Mouse (Mus musculus): ENCODE measurements around the gene Ccin. TPM values are rescaled to one million over a fixed set of nuclear protein-coding genes. Genes with fewer than 3 reads are reported as not detected.
A peak's percentile ranks its signal among the peaks of the same experiment; 100 is the strongest.

The Ccin gene
- polyA plus RNA-seq, 1 experiment from 2014 or later, result not detected

GRCm38 (mm10) chr4:43976223-43976740, 7.0 kb upstream of the Ccin start:
- peaks cover 70% of the 10 kb centered on the region for H3K4me1 ChIP-seq (replicated peaks)
- DNase-seq, result no peak
- H3K36me3 ChIP-seq, result peaks cover 10% of the 10 kb centered on the region
- no peak overlapping the region for H3K4me3 ChIP-seq (replicated peaks)
- no peaks in the 10 kb centered on the region for H3K9me3 ChIP-seq (replicated peaks)
- H3K9ac ChIP-seq, result no peak overlapping the region
- no peak overlapping the region for H3K4me2 ChIP-seq
- 78% methylated on average over 6 of the region's 6 CpGs for WGBS (ENCODE audit: insufficient replicate concordance)
- no peaks in the 10 kb centered on the region for H3K27me3 ChIP-seq
- ATAC-seq (ENCODE audit: low read depth), result no peak
- H3K27ac ChIP-seq, result no peak overlapping the region; the same call in 1 of the 2 replicates

DNA sequence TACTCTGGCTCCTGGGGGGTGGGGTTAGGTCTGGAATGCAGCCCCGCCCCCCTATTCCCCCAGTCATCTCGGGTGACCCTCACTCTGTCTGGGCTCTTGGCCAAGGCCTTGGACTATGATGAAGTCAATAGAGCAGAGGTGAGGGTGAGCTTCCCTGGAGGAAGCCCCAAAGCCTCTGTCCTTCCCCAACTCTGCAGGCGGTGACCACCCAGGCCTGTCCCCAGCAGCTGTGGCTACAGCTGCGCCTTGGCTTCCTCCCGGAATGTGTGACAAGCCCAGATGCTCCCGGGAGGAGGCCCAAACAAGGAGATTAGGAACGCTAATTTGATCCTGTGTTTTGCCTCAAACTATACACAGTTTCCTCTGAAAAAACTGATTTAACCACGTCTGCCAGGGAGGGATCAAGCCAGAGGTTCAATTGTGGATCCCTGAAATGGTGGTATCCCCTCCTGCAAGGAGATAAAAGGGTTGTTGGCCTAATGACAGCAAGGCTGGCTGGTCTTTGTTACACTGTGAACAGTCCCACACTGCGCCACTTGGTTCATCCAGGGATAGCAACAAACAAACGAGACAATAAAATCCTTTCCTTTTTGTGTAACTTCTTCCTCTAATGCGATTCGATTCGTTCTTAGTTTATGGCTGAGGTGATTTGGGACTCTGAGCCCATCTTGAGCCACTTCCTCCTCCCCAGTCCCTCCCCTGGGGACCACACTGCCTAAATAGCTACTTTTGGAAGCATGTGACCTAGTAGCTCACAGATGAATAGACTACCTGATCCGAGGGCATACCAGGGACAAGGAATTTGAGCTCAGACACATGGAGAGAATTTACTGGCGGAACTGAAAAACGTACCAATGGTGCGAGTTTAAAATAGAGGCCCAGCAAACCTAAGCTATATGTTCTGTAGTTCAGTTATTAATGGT, 4.5 kb upstream of the Ccin start:
- Histone ChIP-seq H3K4me1 (replicated peaks) (peaks cover 61% of the 10 kb centered on the region), H3K27ac (0 out of 2 replicates have a peak overlapping the region, but pooled peaks have one; percentile 20), H3K4me3 (replicated peaks) (no peak overlapping the region), H3K9me3 (replicated peaks) (no peaks in the 10 kb centered on the region), H3K4me2 (no peak overlapping the region), H3K36me3 (peaks cover 10% of the 10 kb centered on the region), H3K9ac (no peak overlapping the region), H3K27me3 (no peaks in the 10 kb centered on the region)
- WGBS (ENCODE audit: insufficient replicate concordance), result 54% methylated on average over 17 of the region's 17 CpGs
- ATAC-seq (ENCODE audit: low read depth) (no peak), DNase-seq (no peak)

DNA sequence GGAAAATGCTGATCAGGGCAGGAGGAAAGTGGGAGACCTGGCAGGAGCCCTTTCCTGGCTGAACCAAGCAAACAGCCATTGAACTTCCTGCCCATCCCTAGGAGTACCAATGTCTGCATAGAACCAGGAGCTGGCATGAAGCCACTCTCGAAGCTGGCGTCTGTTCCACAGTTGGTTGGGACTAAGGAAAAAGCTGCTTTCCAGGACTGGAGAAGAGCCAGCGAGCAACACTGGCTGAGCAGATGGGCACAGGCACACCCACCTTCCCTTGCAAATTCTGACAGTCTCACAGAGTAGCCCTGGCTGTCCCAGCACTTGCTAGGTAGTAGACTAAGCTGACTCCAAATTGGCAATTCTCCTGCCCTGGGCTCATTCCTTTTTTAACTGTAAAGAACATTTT, 3.5 kb upstream of the Ccin start:
- no peak for DNase-seq
- Histone ChIP-seq H3K4me2 (no peak overlapping the region), H3K36me3 (peaks cover 10% of the 10 kb centered on the region), H3K9ac (no peak overlapping the region), H3K27me3 (no peaks in the 10 kb centered on the region), H3K27ac (no peak overlapping the region), H3K4me3 (replicated peaks) (no peak overlapping the region), H3K9me3 (replicated peaks) (no peaks in the 10 kb centered on the region), H3K4me1 (replicated peaks) (peaks cover 51% of the 10 kb centered on the region)
- 79% methylated on average over 3 of the region's 3 CpGs for WGBS (ENCODE audit: insufficient replicate concordance)
- ATAC-seq (ENCODE audit: low read depth), result no peak

- no peaks in the 10 kb centered on the region for H3K9me3 ChIP-seq (replicated peaks)
- no peak for DNase-seq
- no peak overlapping the region for H3K4me2 ChIP-seq
- 72% methylated on average over 4 of the region's 4 CpGs for WGBS (ENCODE audit: insufficient replicate concordance)
- no peak overlapping the region for H3K4me3 ChIP-seq (replicated peaks)
- no peaks in the 10 kb centered on the region for H3K27me3 ChIP-seq
- H3K9ac ChIP-seq, result no peak overlapping the region
- peaks cover 10% of the 10 kb centered on the region for H3K36me3 ChIP-seq
- ATAC-seq (ENCODE audit: low read depth), result no peak
- H3K27ac ChIP-seq, result no peak overlapping the region
- peaks cover 46% of the 10 kb centered on the region for H3K4me1 ChIP-seq (replicated peaks)
These were observed 3.0 kb upstream of the Ccin start for GRCm38 (mm10) chr4:43980236-43980635.

DNA sequence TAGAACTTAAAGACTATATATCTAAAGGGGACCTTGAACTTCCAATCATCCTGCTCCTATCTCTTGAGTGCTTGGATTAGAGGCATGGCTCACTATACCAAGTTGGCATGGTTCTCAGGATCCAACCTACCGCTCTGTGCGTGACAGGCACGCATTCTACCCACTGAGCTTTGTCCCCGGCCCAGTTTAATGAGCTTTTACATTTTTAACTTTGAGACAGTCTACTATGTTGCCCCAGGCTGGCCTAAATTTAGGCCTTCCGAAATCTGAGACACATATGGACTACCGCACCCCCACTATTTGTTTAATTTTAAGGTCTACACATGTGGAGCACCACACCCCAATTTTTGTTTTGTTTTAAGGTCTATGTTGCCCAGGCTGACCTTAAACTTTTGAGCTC, 2.4 kb upstream of the Ccin start:
- Histone ChIP-seq H3K9me3 (replicated peaks) (no peaks in the 10 kb centered on the region), H3K36me3 (peaks cover 10% of the 10 kb centered on the region), H3K4me2 (no peak overlapping the region), H3K4me3 (replicated peaks) (no peak overlapping the region), H3K9ac (no peak overlapping the region), H3K27me3 (no peaks in the 10 kb centered on the region), H3K4me1 (replicated peaks) (peaks cover 45% of the 10 kb centered on the region), H3K27ac (no peak overlapping the region)
- no peak for DNase-seq
- no peak for ATAC-seq (ENCODE audit: low read depth)
- 87% methylated on average over 6 of the region's 6 CpGs for WGBS (ENCODE audit: insufficient replicate concordance)

DNA sequence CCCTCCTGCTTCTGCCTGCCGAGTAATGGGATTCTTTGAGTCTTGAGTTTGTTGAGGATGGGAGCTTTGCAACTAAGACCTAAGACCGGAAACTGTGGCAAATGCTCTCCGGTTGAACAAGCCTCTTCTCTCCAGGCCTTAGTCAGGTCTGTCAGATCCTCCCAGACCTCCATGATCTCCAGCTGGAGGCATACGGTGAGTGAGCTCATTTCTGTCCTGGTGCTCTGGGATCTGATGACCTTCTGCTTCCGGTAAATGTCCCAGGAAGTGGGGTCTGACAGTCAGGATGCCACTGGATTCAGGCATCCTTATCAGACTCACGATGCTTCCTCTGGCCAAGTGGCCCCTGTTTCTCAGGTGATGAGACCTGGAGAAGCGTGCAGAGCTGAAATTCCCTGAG, 2.0 kb upstream of the Ccin start:
- DNase-seq (no peak), ATAC-seq (ENCODE audit: low read depth) (no peak)
- 65% methylated on average over 7 of the region's 7 CpGs for whole genome bisulfite sequencing (ENCODE audit: insufficient replicate concordance)
- H3K27ac ChIP-seq, result no peak overlapping the region; the same call in 1 of the 2 replicates
- peaks cover 41% of the 10 kb centered on the region for H3K4me1 ChIP-seq (replicated peaks)
- no peak overlapping the region for H3K4me2 ChIP-seq
- no peaks in the 10 kb centered on the region for H3K9me3 ChIP-seq (replicated peaks)
- H3K27me3 ChIP-seq, result no peaks in the 10 kb centered on the region
- no peak overlapping the region for H3K9ac ChIP-seq
- H3K36me3 ChIP-seq, result peaks cover 10% of the 10 kb centered on the region
- H3K4me3 ChIP-seq (replicated peaks), result no peak overlapping the region

DNA sequence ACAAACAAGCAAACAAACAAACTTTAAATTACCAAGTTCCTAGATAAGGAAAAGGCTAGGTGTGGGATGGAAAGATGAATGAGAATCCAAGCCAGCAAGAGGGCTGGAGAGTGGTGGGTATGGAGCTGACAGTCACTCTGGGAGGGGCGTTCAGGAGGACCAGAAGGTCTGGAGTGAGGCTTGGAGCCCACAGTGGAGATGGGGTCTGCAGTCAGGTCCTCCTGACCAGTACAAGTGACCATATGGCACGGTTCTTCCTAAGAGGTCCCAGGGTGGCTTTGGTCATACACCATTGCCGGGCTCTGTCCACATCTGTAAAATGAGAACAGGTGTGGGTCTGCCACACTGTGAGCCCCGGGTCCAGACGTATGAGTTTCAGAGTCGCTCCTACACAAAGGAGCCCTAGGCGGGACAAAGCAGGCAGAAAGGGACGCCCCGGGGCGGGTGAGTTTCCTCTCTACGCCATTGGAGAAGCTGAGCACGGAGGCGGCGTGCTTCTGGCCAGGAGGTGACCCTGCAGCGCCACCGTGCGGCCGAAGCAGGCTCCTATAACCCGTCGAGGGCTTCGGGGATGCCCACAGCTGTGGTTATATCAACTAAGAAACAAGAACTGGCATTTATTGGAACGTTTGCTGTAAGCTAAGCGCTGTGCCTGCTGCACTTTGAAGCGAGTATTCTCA, 1.1 kb upstream of the Ccin start:
- Histone ChIP-seq H3K36me3 (peaks cover 9% of the 10 kb centered on the region), H3K27ac (peak overlapping the region; percentile 62), H3K4me3 (replicated peaks) (peak overlapping the region; percentile 43), H3K4me2 (peak overlapping the region; percentile 69), H3K9me3 (replicated peaks) (no peaks in the 10 kb centered on the region), H3K27me3 (no peaks in the 10 kb centered on the region), H3K4me1 (replicated peaks) (peaks cover 36% of the 10 kb centered on the region), H3K9ac (peak overlapping the region; percentile 71)
- 2% methylated on average over 24 of the region's 24 CpGs for whole genome bisulfite sequencing (ENCODE audit: insufficient replicate concordance)
- ATAC-seq (ENCODE audit: low read depth) (peak; percentile 90), DNase-seq (peak; percentile 85)

DNA sequence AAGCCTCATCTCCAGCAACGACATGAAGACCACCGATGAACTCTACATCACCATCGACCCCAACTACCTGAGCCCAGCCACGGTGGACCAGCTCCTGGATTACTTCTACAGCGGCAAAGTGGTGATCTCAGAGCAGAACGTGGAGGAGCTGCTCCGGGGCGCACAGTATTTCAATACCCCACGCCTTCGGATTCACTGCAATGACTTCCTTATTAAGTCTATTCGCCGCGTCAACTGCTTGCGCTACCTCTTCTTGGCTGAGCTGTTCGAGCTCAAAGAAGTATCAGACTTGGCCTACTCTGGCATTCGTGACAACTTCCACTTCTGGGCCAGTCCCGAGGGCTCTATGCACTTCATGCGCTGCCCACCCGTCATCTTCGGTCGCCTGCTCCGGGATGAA, 473 bp downstream of the Ccin start:
- no peak for DNase-seq
- Histone ChIP-seq H3K4me3 (replicated peaks) (no peak overlapping the region), H3K9ac (no peak overlapping the region), H3K4me1 (replicated peaks) (peaks cover 25% of the 10 kb centered on the region), H3K4me2 (no peak overlapping the region), H3K27ac (no peak overlapping the region), H3K27me3 (no peaks in the 10 kb centered on the region), H3K36me3 (no peaks in the 10 kb centered on the region), H3K9me3 (replicated peaks) (no peaks in the 10 kb centered on the region)
- WGBS (ENCODE audit: insufficient replicate concordance), result 86% methylated on average over 22 of the region's 22 CpGs
- no peak for ATAC-seq (ENCODE audit: low read depth)

DNA sequence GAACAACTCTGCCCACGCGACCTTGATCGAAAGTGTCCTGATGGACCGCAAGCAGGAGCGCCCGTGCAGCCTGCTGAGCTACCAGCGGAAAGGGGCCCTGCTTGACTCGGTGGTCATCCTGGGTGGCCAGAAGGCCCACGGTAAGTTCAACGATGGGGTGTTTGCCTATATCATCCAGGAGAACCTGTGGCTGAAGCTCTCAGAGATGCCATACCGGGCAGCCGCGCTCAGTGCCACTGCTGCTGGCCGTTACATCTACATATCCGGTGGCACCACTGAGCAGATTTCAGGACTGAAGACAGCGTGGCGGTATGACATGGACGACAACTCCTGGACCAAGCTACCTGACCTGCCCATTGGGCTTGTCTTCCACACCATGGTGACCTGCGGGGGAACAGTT, 1.0 kb downstream of the Ccin start:
- no peaks in the 10 kb centered on the region for H3K36me3 ChIP-seq
- ATAC-seq (ENCODE audit: low read depth) (no peak), DNase-seq (no peak)
- no peaks in the 10 kb centered on the region for H3K9me3 ChIP-seq (replicated peaks)
- H3K4me1 ChIP-seq (replicated peaks), result peaks cover 22% of the 10 kb centered on the region
- H3K27ac ChIP-seq, result no peak overlapping the region
- no peak overlapping the region for H3K4me3 ChIP-seq (replicated peaks)
- no peak overlapping the region for H3K4me2 ChIP-seq
- H3K27me3 ChIP-seq, result no peaks in the 10 kb centered on the region
- H3K9ac ChIP-seq, result no peak overlapping the region
- 86% methylated on average over 19 of the region's 19 CpGs for WGBS (ENCODE audit: insufficient replicate concordance)

- ATAC-seq (ENCODE audit: low read depth) (no peak), DNase-seq (no peak)
- no peaks in the 10 kb centered on the region for H3K36me3 ChIP-seq
- H3K27me3 ChIP-seq, result no peaks in the 10 kb centered on the region
- H3K9me3 ChIP-seq (replicated peaks), result no peaks in the 10 kb centered on the region
- no peak overlapping the region for H3K27ac ChIP-seq
- no peaks in the 10 kb centered on the region for H3K4me1 ChIP-seq (replicated peaks)
- H3K9ac ChIP-seq, result no peak overlapping the region
- H3K4me2 ChIP-seq, result no peak overlapping the region
- no peak overlapping the region for H3K4me3 ChIP-seq (replicated peaks)
- WGBS (ENCODE audit: insufficient replicate concordance), result 67% methylated on average over 3 of the region's 3 CpGs
These were observed 5.7 kb downstream of the Ccin start for GRCm38 (mm10) chr4:43988976-43989375.

DNA sequence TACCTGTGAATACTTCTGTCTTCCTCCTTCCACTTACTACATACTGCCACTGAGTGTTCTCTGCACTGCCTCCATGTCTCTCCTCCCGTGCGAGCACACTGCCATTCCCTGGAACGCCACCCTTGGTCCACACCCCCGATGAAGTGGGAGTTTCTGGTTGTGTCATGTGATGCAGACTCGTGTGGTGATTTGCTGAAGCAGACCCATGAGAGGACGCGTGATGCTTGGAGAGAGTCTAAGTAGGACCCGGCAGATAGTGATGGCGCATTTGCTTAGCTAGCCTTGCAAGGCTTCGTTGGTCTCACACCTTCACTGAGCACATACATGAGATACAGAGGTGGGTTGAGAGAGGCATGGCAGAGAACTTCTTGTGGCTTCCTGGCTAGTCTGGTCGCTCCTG, 9.8 kb downstream of the Ccin start:
- DNase-seq (no peak), ATAC-seq (ENCODE audit: low read depth) (no peak)
- Histone ChIP-seq H3K36me3 (no peaks in the 10 kb centered on the region), H3K27ac (no peak overlapping the region), H3K9me3 (replicated peaks) (no peaks in the 10 kb centered on the region), H3K27me3 (no peaks in the 10 kb centered on the region), H3K4me3 (replicated peaks) (no peak overlapping the region), H3K9ac (no peak overlapping the region), H3K4me2 (no peak overlapping the region), H3K4me1 (replicated peaks) (no peaks in the 10 kb centered on the region)
- 84% methylated on average over 11 of the region's 11 CpGs for WGBS (ENCODE audit: insufficient replicate concordance)
